Mouse (Mus musculus) splenic B cell, adult 2 months (primary cell): ENCODE results near the gene Itgb1.

Experiments used
- DNase-seq: peaks from one replicate; pipeline ENCODE4 v3.0.0-alpha.2; 2011; ENCODE audit warnings: low read depth, low spot score
- H3K27me3 ChIP-seq: 2 replicates; pipeline ENCODE4 v1.6.1; 2012; ENCODE audit warnings: mild to moderate bottlenecking, low read length, moderate library complexity, mixed read lengths; ENCODE audit not compliant: control insufficient read depth, poor library complexity, insufficient read depth, severe bottlenecking
- H3K36me3 ChIP-seq: 2 replicates; pipeline ENCODE4 v1.6.1; 2012; ENCODE audit warnings: mild to moderate bottlenecking, low read length, moderate library complexity, mixed read lengths; ENCODE audit not compliant: control insufficient read depth, poor library complexity, insufficient read depth, severe bottlenecking

Itgb1 gene

GRCm38 (mm10) chr8:128704836-128705235 is 19.4 kb downstream of the Itgb1 start:
- Histone ChIP-seq H3K27me3 (no peaks in the 10 kb centered on the region), H3K36me3 (no peaks in the 10 kb centered on the region)
- DNase-seq: no peak

DNA sequence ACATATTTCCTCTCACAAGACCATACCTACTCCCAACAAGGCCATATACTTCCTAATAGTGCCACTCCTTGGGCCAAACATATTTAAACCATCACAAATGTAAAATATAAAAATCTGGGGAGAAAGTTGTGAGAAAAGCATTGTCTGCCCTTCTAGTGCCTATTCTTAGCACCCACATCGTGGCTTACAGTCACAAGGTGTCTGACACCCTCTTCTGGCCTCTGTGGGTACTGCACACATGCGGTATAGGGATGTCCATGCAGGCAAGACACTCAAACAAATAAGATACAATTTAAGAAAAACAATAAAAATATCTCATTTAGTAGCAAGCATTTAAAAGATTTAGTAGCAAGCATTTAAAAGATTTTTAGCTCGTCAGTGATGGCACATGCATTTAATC is 23.8 kb downstream of the Itgb1 start:
- DNase-seq: peak; percentile 79
- H3K27me3 ChIP-seq: no peaks in the 10 kb centered on the region
- peaks cover 2% of the 10 kb centered on the region; the same call in 1 of the 2 replicates for H3K36me3 ChIP-seq

- no peak for DNase-seq
- no peaks in the 10 kb centered on the region for H3K27me3 ChIP-seq
- H3K36me3 ChIP-seq: peaks cover 4% of the 10 kb centered on the region; the same call in 1 of the 2 replicates
These were observed 30.7 kb downstream of the Itgb1 start for GRCm38 (mm10) chr8:128716184-128716583.

DNA sequence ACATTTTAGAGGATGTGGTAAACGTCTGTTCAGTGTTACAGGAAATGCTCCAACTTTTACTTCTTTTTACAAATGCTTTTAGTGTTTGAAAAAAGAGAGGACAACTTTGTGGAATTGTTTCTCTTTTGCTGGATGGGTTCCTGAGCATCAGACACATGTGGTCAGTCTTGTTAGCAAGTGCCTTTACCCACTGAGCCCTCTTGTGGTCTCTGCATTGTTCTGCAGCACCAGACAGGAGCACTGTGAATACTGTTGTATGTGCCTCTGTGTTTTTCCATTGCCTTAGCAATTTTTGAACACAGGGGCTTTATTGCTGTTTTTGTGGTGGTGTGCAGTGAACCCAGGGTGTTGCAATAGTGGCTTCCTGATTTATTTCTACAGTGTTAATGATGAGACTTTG is 39.4 kb downstream of the Itgb1 start:
- Histone ChIP-seq H3K27me3 (no peaks in the 10 kb centered on the region; the same call in 1 of the 2 replicates), H3K36me3 (peaks cover 6% of the 10 kb centered on the region; the same call in 1 of the 2 replicates)
- peak; percentile 4 for DNase-seq

GRCm38 (mm10) chr8:128727213-128727612 is 41.8 kb downstream of the Itgb1 start:
- Histone ChIP-seq H3K27me3 (no peaks in the 10 kb centered on the region; the same call in 1 of the 2 replicates), H3K36me3 (peaks cover 5% of the 10 kb centered on the region; the same call in 1 of the 2 replicates)
- DNase-seq: no peak

DNA sequence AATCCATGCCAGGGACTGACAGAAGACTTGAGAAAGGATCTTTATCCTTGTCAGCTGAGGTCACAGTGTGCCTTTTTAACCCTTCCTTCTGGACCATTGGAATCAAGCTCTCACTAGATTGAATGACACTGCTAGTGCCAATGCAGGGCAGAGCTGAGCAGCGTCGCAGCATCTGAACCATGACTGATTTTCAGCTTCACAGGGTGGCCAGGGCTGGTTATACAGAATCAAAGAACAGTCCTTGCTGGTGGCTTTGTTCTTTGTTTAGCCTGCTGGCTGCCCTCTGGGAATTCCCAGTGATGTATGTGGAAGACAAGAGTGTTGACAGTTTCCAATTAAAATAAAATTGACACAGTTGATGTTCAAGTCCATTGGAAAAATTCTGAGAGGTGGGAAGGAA is 46.8 kb downstream of the Itgb1 start:
- peaks cover 4% of the 10 kb centered on the region; the same call in 1 of the 2 replicates for H3K36me3 ChIP-seq
- no peak for DNase-seq
- H3K27me3 ChIP-seq: no peaks in the 10 kb centered on the region; the same call in 1 of the 2 replicates

- DNase-seq: no peak
- peaks cover 4% of the 10 kb centered on the region; the same call in 1 of the 2 replicates for H3K36me3 ChIP-seq
- H3K27me3 ChIP-seq: no peaks in the 10 kb centered on the region
These were observed 48.7 kb downstream of the Itgb1 start for GRCm38 (mm10) chr8:128734118-128734517.

- Histone ChIP-seq H3K36me3 (peaks cover 1% of the 10 kb centered on the region; the same call in 1 of the 2 replicates), H3K27me3 (no peaks in the 10 kb centered on the region)
- DNase-seq: no peak
These were observed 50.2 kb downstream of the Itgb1 start for GRCm38 (mm10) chr8:128735692-128736091.
